In genomic region chr1:39303054-39303649, GRCm38 (mm10) we compare ENCODE assay signal across 29 mouse cellular contexts.
DNase-seq lines count a peak whose midpoint lies in the region; ATAC-seq and TF ChIP-seq lines count a peak whose summit lies in the region.
"Had no signal": no experiment of that assay in that cellular context is flagged by ENCODE, and none has a peak within 500 bp of the region (broad histone marks: within the 10 kb centered on the region; RNA-seq: fewer than 3 reads in every experiment).

No protein-coding gene starts in this region.

- no peak overlapping the region for H3K9ac ChIP-seq in intestine, embryonic 15.5 days
- H3K9ac ChIP-seq in intestine, postnatal 0 days (ENCODE audit: low read depth, low read length) = no peak overlapping the region
- no peak overlapping the region for H3K9ac ChIP-seq in kidney, postnatal 0 days (ENCODE audit: low read depth, low read length)
- H3K9ac ChIP-seq in lung, embryonic 16.5 days (ENCODE audit: low read length) = no peak overlapping the region
- H3K9ac ChIP-seq in intestine, embryonic 16.5 days (ENCODE audit: low read depth, low read length) = no peak overlapping the region
- H3K9ac ChIP-seq: embryonic facial prominence, embryonic 13.5 days; heart, embryonic 13.5 days; hindbrain, embryonic 15.5 days; limb, embryonic 15.5 days; liver, embryonic 15.5 days had no signal

- no peak for TF ChIP-seq CTCF in intestine, postnatal 0 days (IDR thresholded peaks at IDR 0.05; ENCODE audit: low read depth)
- no peak for TF ChIP-seq CTCF in kidney, postnatal 0 days (IDR thresholded peaks at IDR 0.05; ENCODE audit: low read depth)

- no peak overlapping the region for H3K27ac ChIP-seq in intestine, embryonic 15.5 days
- no peak overlapping the region for H3K27ac ChIP-seq in intestine, postnatal 0 days (ENCODE audit: low read depth, low read length)
- H3K27ac ChIP-seq in kidney, postnatal 0 days = no peak overlapping the region
- H3K27ac ChIP-seq in lung, embryonic 16.5 days (ENCODE audit: low read length) = peak overlapping the region; percentile 25
- no peak overlapping the region for H3K27ac ChIP-seq in intestine, embryonic 16.5 days (ENCODE audit: low read length)
- H3K27ac ChIP-seq: embryonic facial prominence, embryonic 13.5 days; gastrocnemius, adult 2 months; heart, embryonic 13.5 days; hindbrain, embryonic 15.5 days; limb, embryonic 15.5 days; liver, embryonic 15.5 days had no signal

- H3K4me2 ChIP-seq in intestine, embryonic 15.5 days (replicated peaks) = no peak overlapping the region
- H3K4me2 ChIP-seq in intestine, postnatal 0 days (replicated peaks; ENCODE audit: low read depth) = no peak overlapping the region
- no peak overlapping the region for H3K4me2 ChIP-seq in kidney, postnatal 0 days (ENCODE audit: low read length)
- no peak overlapping the region for H3K4me2 ChIP-seq in lung, embryonic 16.5 days (ENCODE audit: low read depth, low read length)
- H3K4me2 ChIP-seq in intestine, embryonic 16.5 days (ENCODE audit: low read depth, low read length) = no peak overlapping the region
- H3K4me2 ChIP-seq: embryonic facial prominence, embryonic 13.5 days; heart, embryonic 13.5 days; hindbrain, embryonic 15.5 days; limb, embryonic 15.5 days; liver, embryonic 15.5 days had no signal

- H3K27me3 ChIP-seq in intestine, embryonic 15.5 days (replicated peaks) = no peaks in the 10 kb centered on the region
- H3K27me3 ChIP-seq in intestine, postnatal 0 days (replicated peaks; ENCODE audit: control insufficient read depth, insufficient read depth, low read length) = no peaks in the 10 kb centered on the region
- no peaks in the 10 kb centered on the region for H3K27me3 ChIP-seq in kidney, postnatal 0 days (ENCODE audit: insufficient read depth, low read length)
- H3K27me3 ChIP-seq in lung, embryonic 16.5 days (ENCODE audit: control insufficient read depth, insufficient read depth, low read depth, low read length) = no peaks in the 10 kb centered on the region
- H3K27me3 ChIP-seq in intestine, embryonic 16.5 days (replicated peaks; ENCODE audit: control insufficient read depth, insufficient read depth, low read length) = no peaks in the 10 kb centered on the region
- H3K27me3 ChIP-seq: heart, embryonic 13.5 days; hindbrain, embryonic 15.5 days; limb, embryonic 15.5 days; liver, embryonic 15.5 days; Patski had no signal

- H3K9me3 ChIP-seq in intestine, embryonic 15.5 days = no peaks in the 10 kb centered on the region
- H3K9me3 ChIP-seq in intestine, postnatal 0 days (ENCODE audit: control insufficient read depth) = no peaks in the 10 kb centered on the region
- no peaks in the 10 kb centered on the region for H3K9me3 ChIP-seq in kidney, postnatal 0 days (replicated peaks; ENCODE audit: low read length)
- H3K9me3 ChIP-seq in lung, embryonic 16.5 days (ENCODE audit: control insufficient read depth, low read length) = no peaks in the 10 kb centered on the region
- H3K9me3 ChIP-seq in intestine, embryonic 16.5 days (ENCODE audit: control insufficient read depth, low read length) = no peaks in the 10 kb centered on the region
- H3K9me3 ChIP-seq: heart, embryonic 13.5 days; hindbrain, embryonic 15.5 days; limb, embryonic 15.5 days; liver, embryonic 15.5 days had no signal

- ATAC-seq in intestine, embryonic 15.5 days = peak; percentile 17; the same call in 1 of the 2 replicates
- no peak for ATAC-seq in intestine, postnatal 0 days
- no peak for ATAC-seq in kidney, postnatal 0 days (replicated peaks; ENCODE audit: low FRiP score, low read depth)
- ATAC-seq in lung, embryonic 16.5 days (ENCODE audit: low read depth) = peak; percentile 72
- ATAC-seq in intestine, embryonic 16.5 days = peak; percentile 48
- ATAC-seq: forebrain, embryonic 16.5 days; inflammation-experienced regulatory T-cells, adult 6 months; Patski had no signal

- no peaks in the 10 kb centered on the region for H3K4me1 ChIP-seq in intestine, embryonic 15.5 days (replicated peaks)
- H3K4me1 ChIP-seq in intestine, postnatal 0 days (replicated peaks; ENCODE audit: control insufficient read depth, insufficient read depth, low read length) = no peaks in the 10 kb centered on the region
- H3K4me1 ChIP-seq in kidney, postnatal 0 days (replicated peaks; ENCODE audit: insufficient read depth, low read length) = 0 out of 2 replicates have a peak, but pooled peaks cover 3% of the 10 kb centered on the region
- H3K4me1 ChIP-seq in lung, embryonic 16.5 days (replicated peaks; ENCODE audit: control insufficient read depth, insufficient read depth, low read length) = no peaks in the 10 kb centered on the region
- H3K4me1 ChIP-seq in intestine, embryonic 16.5 days (ENCODE audit: control insufficient read depth, insufficient read depth, low read length) = no peaks in the 10 kb centered on the region
- H3K4me1 ChIP-seq: hindbrain, embryonic 15.5 days; liver, embryonic 15.5 days had no signal

- 50% methylated on average over 4 of the region's 4 CpGs for WGBS in intestine, embryonic 15.5 days
- WGBS in intestine, postnatal 0 days = 52% methylated on average over 4 of the region's 4 CpGs
- 40% methylated on average over 4 of the region's 4 CpGs for whole genome bisulfite sequencing in kidney, postnatal 0 days
- WGBS in lung, embryonic 16.5 days = 34% methylated on average over 4 of the region's 4 CpGs
- 55% methylated on average over 4 of the region's 4 CpGs for WGBS in intestine, embryonic 16.5 days

- H3K36me3 ChIP-seq in intestine, embryonic 15.5 days = no peaks in the 10 kb centered on the region
- no peaks in the 10 kb centered on the region for H3K36me3 ChIP-seq in intestine, postnatal 0 days (ENCODE audit: control insufficient read depth, insufficient read depth)
- no peaks in the 10 kb centered on the region for H3K36me3 ChIP-seq in kidney, postnatal 0 days (ENCODE audit: insufficient read depth, low read length)
- H3K36me3 ChIP-seq in lung, embryonic 16.5 days (ENCODE audit: control insufficient read depth, insufficient read depth, low read length) = no peaks in the 10 kb centered on the region
- H3K36me3 ChIP-seq in intestine, embryonic 16.5 days (ENCODE audit: control insufficient read depth, insufficient read depth, low read length) = no peaks in the 10 kb centered on the region
- H3K36me3 ChIP-seq: embryonic facial prominence, embryonic 13.5 days; heart, embryonic 13.5 days; hindbrain, embryonic 15.5 days; limb, embryonic 15.5 days; liver, embryonic 15.5 days had no signal

- peak; percentile 41 for DNase-seq in kidney, postnatal 0 days (ENCODE audit: low spot score)
- DNase-seq in kidney, adult 8-10 months = no peak
- DNase-seq in lung, postnatal 14 days = no peak
- no peak for DNase-seq in natural killer cell, adult 2 months (ENCODE audit: low spot score in 2 of 2)
- DNase-seq: adrenal gland, postnatal 14 days; cerebellum, adult 11 months; cerebellum, adult 9-10 months; cerebellum, postnatal 36 days; gastrocnemius, postnatal 36 days; heart, postnatal 10 days; kidney, postnatal 4 days; midbrain, embryonic 14.5 days; right cerebral cortex, postnatal 25 days; spleen, adult 18-20 months; thymus, postnatal 14 days had no signal

- H3K4me3 ChIP-seq in intestine, embryonic 15.5 days (replicated peaks) = no peak overlapping the region
- no peak overlapping the region for H3K4me3 ChIP-seq in intestine, postnatal 0 days (ENCODE audit: low read depth, low read length)
- no peak overlapping the region for H3K4me3 ChIP-seq in kidney, postnatal 0 days (replicated peaks; ENCODE audit: low read depth, low read length)
- no peak overlapping the region for H3K4me3 ChIP-seq in lung, embryonic 16.5 days (ENCODE audit: low read length)
- H3K4me3 ChIP-seq in intestine, embryonic 16.5 days (ENCODE audit: low read length) = no peak overlapping the region
- H3K4me3 ChIP-seq: embryonic facial prominence, embryonic 13.5 days; erythroblast, embryonic 14.5 days; gastrocnemius, adult 2 months; heart, embryonic 13.5 days; hindbrain, embryonic 15.5 days; limb, embryonic 15.5 days; liver, embryonic 15.5 days had no signal

Comparison
In these comparisons a context has a peak if more than half of its experiments do, and no peak if none do; other contexts are left out.
1. ATAC-seq: peak in intestine, embryonic 15.5 days (single experiment), lung, embryonic 16.5 days (single experiment) and intestine, embryonic 16.5 days (single experiment); none in intestine, postnatal 0 days (single experiment) and kidney, postnatal 0 days (single experiment).